Mouse (Mus musculus): ENCODE results near the gene Armcx1.

DNA sequence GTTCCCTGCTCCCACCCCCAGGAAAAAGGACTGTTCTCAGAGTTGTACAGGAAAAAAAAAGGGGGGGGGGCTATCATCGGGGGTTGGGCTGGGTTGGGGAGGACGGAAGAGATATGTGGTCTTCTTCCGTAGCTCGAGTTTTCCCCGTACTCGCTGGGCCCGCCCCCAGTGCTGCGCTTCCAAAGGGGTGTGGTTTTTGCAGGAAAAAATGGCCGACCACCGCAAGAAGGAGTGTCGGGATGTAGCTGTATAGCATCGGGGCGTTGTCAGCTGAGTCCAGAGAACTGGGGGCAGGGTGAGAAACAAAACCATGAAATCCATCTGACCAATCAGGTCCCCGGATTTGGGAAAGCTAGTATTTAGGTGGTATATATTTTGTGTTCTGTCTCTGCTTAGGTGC, 761 bp downstream of the Armcx1 start:
- TF ChIP-seq CTCF (IDR thresholded peaks at IDR 0.05; ENCODE audit: control insufficient read depth, insufficient read depth, insufficient read length): no peak
- no peak for TF ChIP-seq MAX (IDR thresholded peaks at IDR 0.05)
- TF ChIP-seq USF1 (IDR thresholded peaks at IDR 0.05; ENCODE audit: low read depth): no peak
- TF ChIP-seq MYOG (IDR thresholded peaks at IDR 0.05; ENCODE audit: control insufficient read depth, extremely low read depth, insufficient read length): no peak
- no peak for TF ChIP-seq FOSL1 (IDR thresholded peaks at IDR 0.05; ENCODE audit: insufficient read depth, low read length, poor library complexity, severe bottlenecking)
